Mouse (Mus musculus): ENCODE results near the gene Pou3f1.

Gene Pou3f1

GRCm38 (mm10) chr4:124656518-124656853, at the start of gene Pou3f1:
Gene Pou3f1, plus strand, starts transcription at chr4:124656807.
- DNase-seq (ENCODE audit: low read depth, low spot score): no peak

GRCm38 (mm10) chr4:124607166-124607565, 49.4 kb upstream of the Pou3f1 start:
- no peak for DNase-seq (ENCODE audit: low read depth, low spot score)

- DNase-seq (ENCODE audit: low read depth, low spot score): no peak
Observed at GRCm38 (mm10) chr4:124610066-124610465, 46.5 kb upstream of the Pou3f1 start.

GRCm38 (mm10) chr4:124610703-124611102, 45.9 kb upstream of the Pou3f1 start, which contains the start of gene 3100002H09Rik:
Gene 3100002H09Rik, minus strand, starts transcription at chr4:124610803.
- DNase-seq (ENCODE audit: low read depth, low spot score): no peak

- DNase-seq (ENCODE audit: low read depth, low spot score): no peak
Observed at GRCm38 (mm10) chr4:124611768-124612167, 44.8 kb upstream of the Pou3f1 start.

GRCm38 (mm10) chr4:124614189-124614588, 42.4 kb upstream of the Pou3f1 start:
- DNase-seq (ENCODE audit: low read depth, low spot score): no peak

- DNase-seq (ENCODE audit: low read depth, low spot score): no peak
Observed at GRCm38 (mm10) chr4:124615406-124615960, 41.1 kb upstream of the Pou3f1 start.

- DNase-seq (ENCODE audit: low read depth, low spot score): no peak
Observed at GRCm38 (mm10) chr4:124615986-124616385, 40.6 kb upstream of the Pou3f1 start.

- DNase-seq (ENCODE audit: low read depth, low spot score): no peak
Observed at GRCm38 (mm10) chr4:124616636-124617035, 40.0 kb upstream of the Pou3f1 start.

- DNase-seq (ENCODE audit: low read depth, low spot score): no peak
Observed at GRCm38 (mm10) chr4:124618599-124618998, 38.0 kb upstream of the Pou3f1 start.

- no peak for DNase-seq (ENCODE audit: low read depth, low spot score)
Observed at GRCm38 (mm10) chr4:124621406-124621805, 35.2 kb upstream of the Pou3f1 start.

- no peak for DNase-seq (ENCODE audit: low read depth, low spot score)
Observed at GRCm38 (mm10) chr4:124622566-124622965, 34.0 kb upstream of the Pou3f1 start.

GRCm38 (mm10) chr4:124624111-124624581, 32.5 kb upstream of the Pou3f1 start:
- no peak for DNase-seq (ENCODE audit: low read depth, low spot score)

- no peak for DNase-seq (ENCODE audit: low read depth, low spot score)
Observed at GRCm38 (mm10) chr4:124626836-124627235, 29.8 kb upstream of the Pou3f1 start.

- DNase-seq (ENCODE audit: low read depth, low spot score): no peak
Observed at GRCm38 (mm10) chr4:124631456-124631855, 25.2 kb upstream of the Pou3f1 start.

GRCm38 (mm10) chr4:124632856-124633255, 23.8 kb upstream of the Pou3f1 start:
- no peak for DNase-seq (ENCODE audit: low read depth, low spot score)

- DNase-seq (ENCODE audit: low read depth, low spot score): peak; percentile 9
Observed at GRCm38 (mm10) chr4:124633281-124633680, 23.3 kb upstream of the Pou3f1 start.

- no peak for DNase-seq (ENCODE audit: low read depth, low spot score)
Observed at GRCm38 (mm10) chr4:124639715-124640114, 16.9 kb upstream of the Pou3f1 start.

- peak; percentile 7 for DNase-seq (ENCODE audit: low read depth, low spot score)
Observed at GRCm38 (mm10) chr4:124643859-124644258, 12.7 kb upstream of the Pou3f1 start.

GRCm38 (mm10) chr4:124644974-124645433, 11.6 kb upstream of the Pou3f1 start:
- DNase-seq (ENCODE audit: low read depth, low spot score): peak; percentile 18

- DNase-seq (ENCODE audit: low read depth, low spot score): peak; percentile 55
Observed at GRCm38 (mm10) chr4:124646591-124646990, 10.0 kb upstream of the Pou3f1 start.

- no peak for DNase-seq (ENCODE audit: low read depth, low spot score)
Observed at GRCm38 (mm10) chr4:124647909-124648308, 8.7 kb upstream of the Pou3f1 start.

GRCm38 (mm10) chr4:124652886-124653285, 3.7 kb upstream of the Pou3f1 start:
- DNase-seq (ENCODE audit: low read depth, low spot score): no peak

Data from 3T3-L1 (cell line).